Mouse (Mus musculus) regulatory T cell (primary cell): ENCODE measurements at regions not wholly inside any gene's neighbourhood (a gene's known extent, or its start where the extent isn't known, plus 50 kb on each side); places are given as distances from the start of the nearest gene placed in this dataset.
"Not testable (repeated sequence)": the region's sequence is repeated elsewhere in the genome, so short reads cannot be mapped to it uniquely, and the experiment has no call there.

Source experiments
- in situ Hi-C: fragments of 300-600 bp; cut with MboI, MseI; formaldehyde crosslinking; loops from one replicate; pipeline ENCODE4 v1.15.1; 2025; ENCODE audit warnings: high pct_unique_total_duplicates

DNA sequence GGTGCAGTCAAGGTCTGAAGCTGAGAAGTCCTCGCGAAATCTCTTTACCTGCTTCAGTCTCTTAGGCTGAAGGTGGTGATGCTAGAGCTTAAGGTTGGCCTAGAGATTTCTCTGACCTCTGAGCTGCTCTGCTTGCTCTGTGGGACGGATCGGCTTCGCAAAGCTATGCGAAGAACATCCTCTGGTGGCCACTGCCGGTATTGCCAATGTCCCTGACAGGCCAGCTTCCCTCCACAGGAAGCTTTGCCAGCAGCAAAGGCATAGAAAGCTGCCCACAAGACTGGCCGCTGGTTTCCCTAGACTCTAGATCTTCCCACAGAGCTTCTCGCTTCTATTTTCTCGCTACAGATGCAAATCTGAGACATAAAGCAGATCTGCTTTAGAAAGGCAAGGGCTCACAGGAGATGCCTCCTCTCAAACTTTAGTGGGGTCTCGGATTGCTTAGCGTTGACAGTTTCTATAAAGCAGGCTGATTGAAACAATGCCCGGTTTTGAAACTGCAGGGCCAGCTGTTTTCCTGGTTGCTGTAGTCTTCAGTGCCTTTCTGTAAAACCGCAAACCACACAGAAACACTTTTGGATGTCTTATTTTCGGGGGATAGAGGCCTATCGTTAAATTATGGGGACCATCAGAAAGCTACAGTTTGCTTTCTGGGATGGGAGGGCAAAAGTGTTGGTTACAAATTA lies 153.7 kb downstream of the Car8 start:
- in situ Hi-C loops = no loop called here

DNA sequence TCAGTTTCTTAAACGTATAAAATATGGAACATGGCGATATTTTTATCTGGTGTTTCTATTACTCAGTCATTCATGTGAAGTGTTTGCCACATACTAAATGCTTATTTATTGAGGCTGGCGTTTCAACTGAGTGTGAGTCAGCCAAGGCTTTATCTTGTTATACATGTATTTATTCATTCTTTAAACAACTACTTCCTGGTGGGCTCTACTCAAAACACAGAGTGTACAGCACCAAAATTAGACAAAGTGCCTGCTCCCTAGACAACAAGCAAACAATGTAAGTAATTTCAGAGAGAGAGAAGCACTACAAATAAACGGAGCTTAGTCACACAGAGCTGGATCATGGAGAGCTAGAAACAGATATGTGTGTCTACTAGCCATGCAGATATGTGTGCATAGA lies 159.5 kb downstream of the Car8 start:
- in situ Hi-C loops = no loop called here

DNA sequence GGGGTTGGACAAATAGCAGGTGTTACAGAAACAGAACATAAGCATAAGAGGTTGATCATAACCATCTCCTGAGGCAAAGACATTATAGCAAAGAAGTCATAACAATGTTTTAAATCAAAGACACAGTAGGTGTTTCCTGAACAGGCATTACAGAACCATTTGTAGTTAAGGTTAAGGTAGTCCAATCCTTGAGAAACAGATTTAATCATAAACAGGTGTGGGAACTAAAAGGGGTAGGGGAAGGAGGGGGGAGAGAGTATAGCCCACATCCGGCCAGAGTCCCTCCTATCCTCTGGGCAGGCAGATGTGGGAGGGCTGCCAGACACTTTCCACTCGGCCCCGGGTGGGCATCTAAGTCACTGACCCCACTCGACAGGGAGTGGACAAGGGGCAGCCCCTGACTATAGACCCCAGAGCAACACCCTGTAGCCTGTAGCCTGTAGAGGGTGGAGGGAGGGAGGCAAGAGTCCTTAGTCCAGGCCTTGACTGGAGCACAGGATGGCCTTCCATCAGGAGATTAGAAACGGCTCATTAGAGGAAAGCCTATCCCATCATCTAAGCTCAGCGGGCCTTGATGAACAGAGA lies 165.8 kb downstream of the Car8 start:
- in situ Hi-C loops = no loop called here

DNA sequence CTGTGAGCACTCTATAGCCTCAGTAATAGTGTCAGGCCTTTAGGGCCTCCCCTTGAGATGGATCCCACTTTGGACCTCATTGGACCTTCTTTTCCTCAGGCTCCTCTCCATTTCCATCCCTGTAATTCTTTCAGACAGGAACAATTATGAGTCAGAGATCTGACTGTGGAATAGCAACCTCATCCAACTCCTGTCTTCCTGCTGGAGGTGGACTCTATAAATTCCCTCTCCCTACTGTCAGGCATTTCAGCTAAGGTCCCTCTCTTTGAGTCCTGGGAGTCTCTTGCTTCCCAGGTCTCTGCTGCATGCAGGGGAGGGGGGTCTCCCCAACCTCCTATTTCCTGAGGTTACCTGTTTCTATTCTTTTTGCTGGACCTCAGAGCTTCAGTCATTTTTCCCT lies 168.1 kb downstream of the Car8 start:
- in situ Hi-C loops = not testable (repeated sequence)

DNA sequence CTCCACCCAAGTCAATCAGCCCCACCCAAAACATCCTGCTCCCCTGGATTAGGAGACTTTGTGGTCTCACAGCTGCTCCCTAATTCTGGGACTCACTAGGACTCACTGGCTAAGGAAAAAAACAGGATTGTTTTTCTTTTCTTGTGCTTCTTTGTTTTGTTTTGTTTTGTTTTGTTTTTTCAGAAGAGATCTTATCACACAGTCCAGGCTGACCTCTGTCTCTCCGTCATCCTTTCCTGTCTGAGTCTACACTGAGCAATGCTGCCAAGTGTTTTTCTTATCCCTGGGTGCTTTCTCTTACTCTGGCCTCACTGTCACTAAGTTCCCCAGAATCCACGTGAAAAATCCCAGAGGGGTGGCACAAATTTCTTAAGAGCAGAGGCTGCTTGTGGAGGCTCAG lies 170.8 kb downstream of the Car8 start:
- in situ Hi-C loops = no loop called here

DNA sequence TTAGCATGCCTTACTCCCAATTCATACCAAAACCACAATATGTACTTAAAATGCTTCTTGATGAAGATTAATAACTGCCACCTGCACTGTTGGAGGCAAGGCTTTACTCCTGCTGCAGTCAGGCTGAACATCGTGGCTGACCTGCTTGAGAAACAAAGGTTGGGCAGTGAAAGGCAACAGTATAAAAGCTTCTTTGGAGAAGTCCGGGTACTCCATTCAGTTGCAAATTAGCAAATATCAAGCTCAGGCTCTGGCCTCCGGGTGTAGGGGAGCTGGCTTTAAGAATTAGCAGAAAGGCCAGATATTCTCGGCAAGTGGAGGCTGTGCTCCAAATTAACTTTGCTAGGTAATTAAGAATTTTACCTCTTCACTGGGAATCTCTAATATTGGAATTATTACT lies 197.1 kb downstream of the Car8 start:
- in situ Hi-C loops = no loop called here

DNA sequence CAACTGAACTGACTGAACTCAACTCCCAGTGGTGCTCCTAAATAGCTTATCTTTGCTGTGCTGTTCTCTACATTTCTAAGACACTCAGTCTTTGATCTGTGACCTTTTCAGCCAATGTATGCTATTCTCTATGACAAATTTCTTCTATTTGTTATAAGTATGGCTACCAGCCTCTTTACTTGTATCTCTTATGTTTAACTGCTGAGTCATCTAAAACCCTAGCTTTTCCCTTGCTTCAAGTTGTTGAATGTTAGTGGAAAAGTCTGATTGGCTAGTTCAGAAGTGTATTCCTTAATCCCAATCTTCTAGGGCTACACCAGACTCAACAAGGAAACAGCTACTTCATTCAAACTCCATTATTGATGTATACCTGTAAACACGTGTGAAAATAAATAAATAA lies 201.0 kb downstream of the Car8 start:
- in situ Hi-C loops = no loop called here

DNA sequence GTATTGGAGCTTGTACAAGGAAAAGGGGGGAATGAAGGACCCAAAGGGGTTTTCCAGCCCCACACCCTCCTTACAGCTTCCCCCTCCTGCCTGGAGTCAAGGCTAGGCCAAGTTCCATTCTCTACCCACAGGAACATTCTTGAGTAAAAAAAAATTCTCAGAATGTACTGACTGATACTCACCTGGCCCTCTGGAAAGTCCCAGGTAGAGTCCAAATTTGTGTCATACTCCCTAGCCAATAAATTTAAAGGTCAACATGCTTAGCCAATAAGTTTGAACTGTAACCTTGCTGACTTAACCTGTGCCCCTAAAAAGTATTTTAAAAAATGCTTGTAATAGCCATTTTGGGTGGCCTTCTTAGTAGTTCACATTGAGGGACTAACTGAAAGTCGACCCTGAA lies 205.4 kb downstream of the Car8 start:
- in situ Hi-C loops = not testable (repeated sequence)

DNA sequence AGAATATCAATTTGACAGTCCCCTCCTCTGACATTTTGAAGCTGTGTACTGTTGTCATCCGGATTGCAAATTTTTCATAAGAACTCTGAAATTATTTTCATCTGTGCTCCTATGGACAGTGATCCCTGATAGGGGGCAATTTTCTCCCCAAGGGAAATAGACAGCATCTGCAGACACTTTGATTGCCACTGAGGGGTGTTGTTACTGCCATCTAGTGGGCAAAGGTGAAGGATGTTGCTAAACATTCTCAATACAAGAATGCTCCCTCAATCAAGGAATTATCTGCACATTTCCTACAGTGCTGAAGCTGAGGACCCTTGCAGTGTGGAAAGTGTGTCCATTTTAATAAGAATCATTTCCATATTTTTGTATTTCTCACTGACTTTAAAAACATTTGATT lies 233.7 kb downstream of the Car8 start:
- in situ Hi-C loops = no loop called here

DNA sequence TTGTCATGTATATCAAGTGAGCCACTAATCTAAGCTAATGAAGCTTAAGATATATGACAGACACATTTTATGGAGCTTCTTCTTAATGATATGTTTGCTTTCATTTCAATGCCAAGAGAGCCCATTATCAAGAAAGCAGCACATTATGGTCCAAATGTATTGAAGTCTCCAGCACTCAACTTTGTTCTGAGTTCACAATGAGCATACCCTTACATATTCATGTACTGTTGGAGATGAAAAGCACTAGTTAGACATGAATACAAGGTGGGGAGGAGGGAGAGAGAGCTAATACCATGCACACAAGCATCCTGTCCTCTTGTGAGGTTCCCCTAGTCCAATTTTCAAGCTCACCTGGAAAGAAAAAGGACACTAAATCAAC lies 241.3 kb downstream of the Car8 start:
- in situ Hi-C loops = loop anchor here (10.0 to 25.0 kb wide), 2 partner anchors 365 to 613 kb away; no protein-coding TSS in a partner anchor

DNA sequence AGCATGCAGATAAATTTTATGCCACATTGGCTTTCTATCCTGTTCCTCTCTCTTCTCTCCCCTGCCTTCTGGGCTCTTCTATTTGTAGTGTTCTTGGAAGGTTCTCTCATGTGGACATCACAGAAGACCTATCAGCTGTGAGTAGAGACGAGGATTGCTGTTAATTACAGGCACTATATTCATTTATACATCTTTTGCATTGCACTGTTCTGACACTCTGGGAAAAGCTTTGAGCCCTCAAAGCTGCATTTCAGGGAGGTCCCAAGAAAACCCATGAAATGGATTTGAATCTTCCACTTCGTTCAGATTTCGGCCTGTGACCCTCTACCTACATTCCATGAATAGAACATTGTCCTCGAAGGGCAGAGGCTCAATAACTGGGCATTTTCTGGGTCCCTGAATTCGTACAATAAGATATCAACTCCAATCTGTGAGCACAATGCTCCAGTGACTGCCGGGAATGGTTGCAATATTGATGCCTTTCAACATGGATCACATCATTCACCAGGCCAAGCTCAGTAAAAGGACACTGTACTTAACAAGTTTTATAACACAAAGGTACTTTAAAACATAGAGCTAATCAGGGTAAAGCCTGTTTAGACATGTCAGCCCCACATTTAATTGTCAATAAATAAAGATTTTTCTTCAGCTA lies 241.8 kb downstream of the Car8 start:
- in situ Hi-C loops = loop anchor here (10.0 to 25.0 kb wide), 2 partner anchors 365 to 612 kb away; no protein-coding TSS in a partner anchor

DNA sequence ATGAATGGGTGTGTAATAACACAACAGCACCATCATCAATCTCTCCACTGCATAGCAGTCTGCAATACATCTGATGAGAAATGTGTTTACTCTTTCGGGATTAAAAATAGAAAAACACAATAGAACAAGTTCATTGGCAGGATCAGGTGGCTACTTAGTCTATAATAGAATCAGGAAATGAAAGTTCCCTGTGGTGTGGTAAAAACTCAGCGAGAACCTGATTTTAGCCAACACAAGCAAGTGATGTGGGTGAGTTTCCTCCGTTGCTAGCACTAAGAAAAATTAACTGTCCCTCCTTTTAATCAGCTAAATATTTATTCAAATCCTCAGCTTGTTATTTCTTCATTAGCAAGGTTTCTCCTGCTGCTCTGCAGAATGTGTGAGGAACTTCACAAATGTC lies 245.9 kb downstream of the Car8 start:
- in situ Hi-C loops = loop anchor here (10.0 to 25.0 kb wide), 2 partner anchors 369 to 608 kb away; no protein-coding TSS in a partner anchor

DNA sequence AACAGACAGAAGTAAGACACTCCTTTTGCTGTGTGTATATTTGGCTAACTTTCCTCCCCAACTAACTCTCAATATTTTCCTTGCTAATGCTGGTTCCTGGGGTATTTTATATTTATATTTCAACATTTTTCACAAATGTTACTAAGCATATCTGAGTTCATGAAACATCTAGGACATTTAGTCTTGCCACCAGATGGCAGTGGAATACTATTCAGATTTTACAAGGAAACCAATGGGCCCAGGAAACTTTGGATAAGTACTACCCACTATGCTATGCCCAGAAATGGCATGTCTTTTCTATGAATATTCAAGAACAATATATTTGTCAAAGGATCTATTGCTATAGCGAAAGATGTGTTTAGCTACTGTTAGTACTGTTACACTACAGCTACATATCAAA lies 251.1 kb downstream of the Car8 start:
- in situ Hi-C loops = loop anchor here (25.0 kb wide), 1 partner anchor 375 kb away; no protein-coding TSS in a partner anchor

DNA sequence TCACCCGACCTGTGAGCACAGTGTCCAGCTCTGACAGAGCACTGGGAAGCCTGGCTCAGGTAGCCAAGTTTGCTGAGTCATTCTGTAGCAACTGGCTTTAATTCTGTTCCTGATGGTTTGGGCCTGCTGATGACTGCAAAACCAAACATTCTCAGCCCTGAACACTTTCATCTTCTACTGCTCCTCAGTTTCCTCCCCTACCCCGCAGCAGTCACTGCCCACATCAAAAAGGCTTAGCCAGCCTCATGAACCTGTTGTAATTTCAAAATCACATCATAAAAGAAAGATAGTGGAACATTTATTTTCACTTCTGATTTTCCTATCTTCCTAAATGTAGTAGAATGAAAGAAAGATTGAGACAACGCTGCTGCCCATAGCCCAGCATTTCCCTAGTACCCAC lies 251.5 kb downstream of the Car8 start:
- in situ Hi-C loops = loop anchor here (25.0 kb wide), 1 partner anchor 375 kb away; no protein-coding TSS in a partner anchor

DNA sequence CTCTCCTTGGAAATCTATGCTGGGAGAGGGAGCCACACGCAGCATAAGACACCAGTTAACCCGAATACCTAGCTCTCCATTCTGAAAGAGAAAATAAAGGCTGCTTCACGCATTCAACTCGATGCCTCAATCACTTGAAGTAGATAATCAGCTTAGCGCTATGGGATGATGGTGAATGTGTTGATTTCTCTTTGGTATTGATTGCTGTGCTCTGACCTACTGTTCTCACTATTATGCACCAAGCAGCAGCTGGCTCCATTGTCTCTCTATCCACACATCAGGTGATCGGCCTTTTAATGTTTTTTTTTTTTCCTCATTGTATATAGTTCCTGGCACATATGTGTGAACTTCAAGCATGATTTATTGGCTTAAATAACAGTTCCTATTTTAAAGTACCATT lies 254.0 kb downstream of the Car8 start:
- in situ Hi-C loops = loop anchor here (25.0 kb wide), 1 partner anchor 377 kb away; no protein-coding TSS in a partner anchor

DNA sequence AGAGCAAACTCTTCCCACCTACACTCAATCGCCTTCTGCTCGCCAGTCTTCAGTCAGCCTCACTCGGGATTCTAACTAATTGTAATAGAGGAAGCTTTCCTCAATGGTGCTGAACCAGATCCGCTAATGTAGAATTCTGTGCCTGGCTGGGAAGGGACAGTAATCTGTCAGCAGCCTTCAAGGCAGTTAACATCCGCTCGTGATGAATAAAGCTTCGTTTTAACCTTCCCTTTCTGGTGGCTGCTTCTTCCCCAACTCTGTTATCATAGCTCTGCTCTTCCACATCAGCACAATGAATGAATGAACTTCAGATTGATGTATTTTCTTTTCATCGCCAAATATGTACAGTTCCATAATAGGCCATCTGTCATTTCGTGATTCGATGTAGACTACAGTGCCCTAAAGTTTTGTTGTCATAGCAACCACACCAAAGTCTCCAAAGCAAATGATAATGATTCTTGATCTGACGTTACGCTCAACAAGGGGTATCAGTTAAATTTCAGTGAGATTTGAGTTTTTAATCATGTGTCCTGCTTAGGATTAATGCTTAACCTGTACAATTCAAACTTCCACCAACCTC lies 259.0 kb downstream of the Car8 start:
- in situ Hi-C loops = loop anchor here (25.0 kb wide), 1 partner anchor 382 kb away; no protein-coding TSS in a partner anchor

DNA sequence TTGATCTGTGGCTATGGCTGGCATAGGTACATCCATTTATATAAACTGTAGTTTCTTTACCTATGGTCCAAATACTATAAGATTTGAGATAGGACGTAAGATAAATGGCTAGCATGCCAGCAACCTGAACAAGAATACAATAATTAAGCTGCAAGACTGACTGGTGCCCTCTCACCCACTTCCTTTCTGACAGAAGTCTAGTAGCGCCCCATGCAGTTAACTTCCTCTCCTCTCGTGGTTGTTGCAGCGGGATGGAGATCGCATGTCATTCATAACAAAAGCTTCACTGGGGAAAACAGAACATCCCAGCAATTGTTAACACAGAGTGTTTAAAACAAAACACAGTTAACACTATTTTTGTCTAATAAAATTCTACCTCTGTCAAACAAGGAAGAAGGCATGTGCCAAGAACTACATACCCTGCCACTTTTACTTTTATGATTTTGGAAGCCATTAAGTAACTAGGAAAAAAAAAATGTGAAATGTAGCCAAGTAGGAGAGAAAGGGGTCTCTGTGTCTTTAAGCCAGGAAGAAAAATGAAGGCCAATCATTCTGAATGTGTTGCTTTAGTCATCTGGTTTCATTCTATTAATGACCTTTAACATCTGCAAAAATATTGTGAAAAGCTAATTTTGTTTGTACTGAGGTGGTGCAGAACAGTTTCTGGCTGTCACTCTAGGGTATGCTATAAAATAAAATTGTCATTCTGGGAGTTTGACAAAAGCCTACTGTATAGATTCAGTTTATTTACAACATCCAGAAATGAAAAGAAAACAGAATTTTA lies 261.0 kb downstream of the Car8 start:
- in situ Hi-C loops = loop anchor here (25.0 kb wide), 1 partner anchor 384 kb away; no protein-coding TSS in a partner anchor

DNA sequence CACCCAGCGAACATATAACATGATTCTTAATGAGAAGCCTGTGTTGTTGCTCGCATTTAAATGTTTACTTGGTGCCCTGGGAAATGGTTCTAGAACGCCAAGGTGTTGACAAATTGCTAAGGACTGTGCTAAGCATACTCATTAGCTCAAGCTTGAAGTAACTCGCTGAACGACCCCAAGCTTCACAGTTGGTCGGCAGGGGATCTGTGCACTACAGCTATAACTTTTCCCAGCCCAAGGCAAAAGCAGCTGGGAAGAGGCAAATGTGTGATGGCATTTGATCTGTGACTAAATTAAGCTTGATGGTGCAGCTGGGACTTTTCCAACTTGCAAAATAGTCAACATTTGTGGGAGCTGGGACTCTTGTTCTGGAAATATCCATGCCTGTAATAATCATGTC lies 268.6 kb downstream of the Car8 start:
- in situ Hi-C loops = no loop called here

DNA sequence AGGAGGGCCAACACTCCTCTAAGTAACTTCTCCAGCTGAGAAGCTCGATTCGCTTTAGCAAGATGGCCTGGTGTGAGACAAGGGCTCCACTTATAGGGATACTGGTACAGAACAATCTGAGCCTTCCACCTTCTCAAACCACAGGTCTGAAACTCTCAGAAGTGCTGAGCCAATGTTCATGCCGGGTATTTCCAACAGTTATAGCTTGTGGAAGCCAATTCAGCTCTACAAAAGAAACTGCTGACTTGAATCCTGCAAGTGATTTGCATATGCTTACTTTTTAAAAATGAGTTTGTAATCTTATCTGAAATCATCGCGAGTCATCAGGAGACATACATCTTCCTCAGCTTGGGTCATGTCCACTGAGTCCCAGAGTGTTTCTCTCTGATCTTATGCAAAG lies 273.2 kb downstream of the Car8 start:
- in situ Hi-C loops = no loop called here

DNA sequence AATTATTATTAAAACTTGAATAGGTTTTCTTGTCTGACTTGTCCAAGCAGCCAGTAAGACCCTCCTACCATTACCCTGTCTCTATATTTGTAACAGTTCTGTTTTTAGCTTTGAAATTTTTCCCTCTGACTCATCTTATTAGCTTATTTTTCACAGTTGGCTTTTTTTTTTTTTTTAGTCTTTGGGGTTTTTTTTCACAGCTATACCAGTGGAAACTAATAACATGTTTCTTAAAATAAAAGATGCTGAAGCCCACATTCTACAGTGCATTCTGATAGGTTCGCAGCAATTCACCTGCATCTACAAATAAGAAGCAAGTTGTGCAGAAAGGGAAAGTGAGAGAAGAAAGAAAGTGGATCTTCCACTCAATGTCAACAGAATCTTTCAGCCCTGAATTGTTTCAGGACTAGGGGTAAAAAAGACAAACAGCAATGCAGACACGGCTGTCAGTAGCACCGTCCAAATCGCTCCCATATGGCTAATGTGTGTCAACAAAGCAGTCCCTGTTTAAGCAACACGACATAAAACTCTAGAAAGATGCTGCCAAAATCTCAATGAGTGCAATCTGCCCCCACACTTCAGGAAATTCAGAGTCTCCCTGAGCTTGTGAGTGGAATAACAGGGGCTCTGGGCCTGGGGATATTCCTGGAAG lies 277.2 kb downstream of the Car8 start:
- in situ Hi-C loops = no loop called here

DNA sequence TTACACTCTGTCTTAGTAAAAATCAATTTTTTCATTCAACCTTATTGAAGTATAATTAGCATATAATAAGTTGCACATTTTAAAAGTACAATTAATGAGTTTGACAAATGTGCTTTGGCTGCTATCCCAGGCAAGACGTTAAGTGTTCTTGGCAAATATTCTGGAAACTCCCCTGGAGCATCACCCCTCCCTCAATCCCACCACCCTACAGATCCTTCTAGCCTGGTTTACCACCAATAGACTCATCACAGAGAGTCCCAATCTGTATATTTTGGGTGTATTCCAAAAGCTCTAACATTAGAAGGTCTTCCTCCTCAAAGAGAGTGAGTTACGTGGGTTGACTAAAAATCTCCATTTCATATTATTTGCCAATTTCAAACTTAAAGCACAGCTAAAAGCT lies 278.5 kb downstream of the Car8 start:
- in situ Hi-C loops = no loop called here
